Mouse (Mus musculus) yolk sac, embryonic 10.5 days (tissue): Measurements from ENCODE around the gene Rnf115.

Source experiments
- DNase-seq: peaks from one replicate; pipeline ENCODE4 v3.0.0-alpha.2; 2017; ENCODE audit warnings: low spot score

Gene Rnf115

GRCm38 (mm10) chr3:96787784-96788183 is 60.3 kb downstream of the Rnf115 start:
- no peak for DNase-seq

GRCm38 (mm10) chr3:96788506-96788905 is 61.0 kb downstream of the Rnf115 start:
- DNase-seq = no peak

- no peak for DNase-seq
Observed at GRCm38 (mm10) chr3:96800254-96800653, 72.8 kb downstream of the Rnf115 start.

GRCm38 (mm10) chr3:96802214-96802613 is 74.8 kb downstream of the Rnf115 start:
- no peak for DNase-seq

GRCm38 (mm10) chr3:96808136-96808535 is 80.7 kb downstream of the Rnf115 start:
- DNase-seq = no peak

GRCm38 (mm10) chr3:96808651-96809050 is 81.2 kb downstream of the Rnf115 start:
- DNase-seq = no peak

GRCm38 (mm10) chr3:96811232-96811631 is 83.8 kb downstream of the Rnf115 start:
- no peak for DNase-seq

GRCm38 (mm10) chr3:96812395-96813091 is 85.1 kb downstream of the Rnf115 start:
- peak; percentile 54 for DNase-seq

GRCm38 (mm10) chr3:96813106-96813505 is 85.6 kb downstream of the Rnf115 start:
- DNase-seq = peak; percentile 51

- DNase-seq = no peak
Observed at GRCm38 (mm10) chr3:96813591-96814244, 86.3 kb downstream of the Rnf115 start.

- no peak for DNase-seq
Observed at GRCm38 (mm10) chr3:96814342-96814741, 86.9 kb downstream of the Rnf115 start.

GRCm38 (mm10) chr3:96820116-96820915 is 92.9 kb downstream of the Rnf115 start:
- no peak for DNase-seq

- DNase-seq = no peak
Observed at GRCm38 (mm10) chr3:96821581-96821980, 94.1 kb downstream of the Rnf115 start.

GRCm38 (mm10) chr3:96823701-96824100 is 96.2 kb downstream of the Rnf115 start:
- peak; percentile 71 for DNase-seq

- no peak for DNase-seq
Observed at GRCm38 (mm10) chr3:96824614-96825013, 97.2 kb downstream of the Rnf115 start.

GRCm38 (mm10) chr3:96825261-96825660 is 97.8 kb downstream of the Rnf115 start:
- DNase-seq = no peak

GRCm38 (mm10) chr3:96828308-96828864 is 100.9 kb downstream of the Rnf115 start:
- DNase-seq = peak; percentile 53

GRCm38 (mm10) chr3:96828984-96829383 is 101.5 kb downstream of the Rnf115 start, which contains the start of the genes Pdzk1 and Cd160:
Gene Pdzk1 (plus strand): TSS chr3:96829284.
Gene Cd160 (minus strand): TSS chr3:96829351.
- DNase-seq = no peak

- DNase-seq = peak; percentile 79
Observed at GRCm38 (mm10) chr3:96829856-96830255, 102.4 kb downstream of the Rnf115 start.

- DNase-seq = no peak
Observed at GRCm38 (mm10) chr3:96832930-96833329, 105.5 kb downstream of the Rnf115 start.

- no peak for DNase-seq
Observed at GRCm38 (mm10) chr3:96834587-96835348, 107.3 kb downstream of the Rnf115 start.

GRCm38 (mm10) chr3:96836414-96836813 is 109.0 kb downstream of the Rnf115 start:
- no peak for DNase-seq
